21 mouse cellular contexts compared by ENCODE assay signal in genomic region chr7:136014706-136015105, GRCm38 (mm10).
DNase-seq lines count a peak whose midpoint lies in the region; ATAC-seq lines count a peak whose summit lies in the region.
"Had no signal": no experiment of that assay in that cellular context is flagged by ENCODE, and none has a peak within 500 bp of the region (broad histone marks: within the 10 kb centered on the region; RNA-seq: fewer than 3 reads in every experiment).

No protein-coding gene starts in this region.

- DNase-seq in hindbrain, embryonic 10.5 days (ENCODE audit: low spot score): no peak
- no peak for DNase-seq in hindbrain, embryonic 11.5 days (ENCODE audit: low spot score)
- peak; percentile 54 to 73 for DNase-seq in thymus, postnatal 10 days (ENCODE audit: low spot score in 2 of 2)
- peak; percentile 55 for DNase-seq in thymus, postnatal 4 days
- no peak for DNase-seq in spleen, postnatal 14 days (ENCODE audit: low spot score in 2 of 2)
- no peak for DNase-seq in MN1 (ENCODE audit: low spot score)
- DNase-seq: adrenal gland, postnatal 14 days; cerebellum, adult 11-12 months; cerebellum, adult 9-10 months; cerebellum, postnatal 25 days; forebrain, postnatal 0 days; gastrocnemius, postnatal 36 days; heart, adult 11 months; heart, postnatal 4 days had no signal

- H3K27me3 ChIP-seq in hindbrain, embryonic 10.5 days (ENCODE audit: insufficient read depth, poor library complexity, severe bottlenecking): no peaks in the 10 kb centered on the region; the same call in 1 of the 2 replicates
- H3K27me3 ChIP-seq in hindbrain, embryonic 11.5 days (ENCODE audit: control insufficient read depth, insufficient read depth, low read length): no peaks in the 10 kb centered on the region
- H3K27me3 ChIP-seq: embryonic facial prominence, embryonic 12.5 days; forebrain, embryonic 12.5 days; Patski had no signal

- no peak overlapping the region for H3K4me3 ChIP-seq in hindbrain, embryonic 10.5 days
- H3K4me3 ChIP-seq in hindbrain, embryonic 11.5 days (ENCODE audit: low read depth, low read length): no peak overlapping the region
- H3K4me3 ChIP-seq: embryonic facial prominence, embryonic 12.5 days; forebrain, embryonic 12.5 days; heart, embryonic 10.5 days had no signal

- H3K27ac ChIP-seq in hindbrain, embryonic 10.5 days: peak overlapping the region; percentile 29; the same call in 1 of the 2 replicates
- H3K27ac ChIP-seq in hindbrain, embryonic 11.5 days (ENCODE audit: low read depth, low read length): no peak overlapping the region
- H3K27ac ChIP-seq: embryonic facial prominence, embryonic 12.5 days; forebrain, embryonic 12.5 days; heart, embryonic 10.5 days; hindbrain, embryonic 14.5 days had no signal

- no peak for ATAC-seq in hindbrain, embryonic 11.5 days (ENCODE audit: low FRiP score)
- 0 out of 2 replicates have a peak, but pooled peaks have one; percentile 17 for ATAC-seq in monocyte, adult 5-6 weeks (replicated peaks; ENCODE audit: insufficient number of reproducible peaks, low FRiP score, low TSS enrichment, poor library complexity, severe bottlenecking)
- ATAC-seq: activated CD4-positive, CD25-positive, alpha-beta regulatory T cell, adult 4 months; forebrain, postnatal 0 days; Patski had no signal

- H3K9me3 ChIP-seq in hindbrain, embryonic 10.5 days: no peaks in the 10 kb centered on the region
- H3K9me3 ChIP-seq in hindbrain, embryonic 11.5 days (ENCODE audit: control insufficient read depth, low read length): no peaks in the 10 kb centered on the region
- H3K9me3 ChIP-seq: embryonic facial prominence, embryonic 12.5 days; forebrain, embryonic 12.5 days; heart, embryonic 10.5 days had no signal

- H3K9ac ChIP-seq in hindbrain, embryonic 11.5 days (ENCODE audit: low read depth, low read length): no peak overlapping the region
- H3K9ac ChIP-seq: embryonic facial prominence, embryonic 12.5 days; forebrain, embryonic 12.5 days; forebrain, postnatal 0 days; hindbrain, embryonic 14.5 days had no signal

- no peaks in the 10 kb centered on the region for H3K36me3 ChIP-seq in hindbrain, embryonic 10.5 days
- no peaks in the 10 kb centered on the region for H3K36me3 ChIP-seq in hindbrain, embryonic 11.5 days (ENCODE audit: control insufficient read depth, insufficient read depth, low read length)
- H3K36me3 ChIP-seq: embryonic facial prominence, embryonic 12.5 days; forebrain, embryonic 12.5 days; heart, embryonic 10.5 days had no signal

- H3K4me2 ChIP-seq in hindbrain, embryonic 11.5 days (replicated peaks; ENCODE audit: low read depth, low read length): no peak overlapping the region
- H3K4me2 ChIP-seq: embryonic facial prominence, embryonic 12.5 days; forebrain, embryonic 12.5 days; hindbrain, embryonic 14.5 days had no signal

- WGBS in hindbrain, embryonic 10.5 days: 51% methylated on average over 4 of the region's 4 CpGs
- 51% methylated on average over 4 of the region's 4 CpGs for WGBS in hindbrain, embryonic 11.5 days

- H3K4me1 ChIP-seq in hindbrain, embryonic 10.5 days (replicated peaks): peaks cover 15% of the 10 kb centered on the region
- H3K4me1 ChIP-seq in hindbrain, embryonic 11.5 days (replicated peaks; ENCODE audit: control insufficient read depth, insufficient read depth, low read length): no peaks in the 10 kb centered on the region
- H3K4me1 ChIP-seq: embryonic facial prominence, embryonic 12.5 days had no signal

Comparison
In these comparisons a context has a peak if more than half of its experiments do, and no peak if none do; other contexts are left out.
1. DNase-seq: peak in thymus, postnatal 10 days (2 of 2) and thymus, postnatal 4 days (single experiment); none in hindbrain, embryonic 10.5 days (single experiment), hindbrain, embryonic 11.5 days (single experiment), spleen, postnatal 14 days (0 of 2) and MN1 (single experiment).